Comparison of ENCODE assay signal across 13 mouse cellular contexts in the genomic region with DNA sequence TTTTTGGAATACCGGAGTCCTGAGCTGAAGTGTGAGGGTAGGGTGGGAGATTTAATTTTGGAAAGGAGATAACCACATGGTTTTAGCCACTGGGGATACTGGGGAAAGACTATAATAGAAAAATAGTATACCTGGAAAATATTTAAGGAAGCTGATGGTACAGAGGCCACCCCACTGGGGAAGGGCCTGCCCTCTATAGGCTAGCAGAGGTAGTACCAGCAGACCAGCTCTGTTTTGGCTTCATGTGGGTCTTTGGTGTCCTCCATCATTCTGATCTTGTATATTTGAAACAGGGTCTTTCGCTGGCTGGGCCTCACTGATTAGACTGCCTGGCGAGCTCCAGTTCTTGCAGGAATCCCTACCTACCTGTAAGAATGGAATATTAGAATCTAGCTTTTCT. TPM values are rescaled to one million over a fixed set of nuclear protein-coding genes. Genes with fewer than 3 reads are reported as not detected.
DNase-seq lines count a peak whose midpoint lies in the region; ATAC-seq and TF ChIP-seq lines count a peak whose summit lies in the region.
"Had no signal": no experiment of that assay in that cellular context is flagged by ENCODE, and none has a peak within 500 bp of the region (broad histone marks: within the 10 kb centered on the region; RNA-seq: fewer than 3 reads in every experiment).

No protein-coding gene starts in this region.

- no peak overlapping the region for H3K9ac ChIP-seq in CH12.LX (ENCODE audit: insufficient read depth, low read depth)
- no peak overlapping the region for H3K9ac ChIP-seq in hindbrain, embryonic 12.5 days

- dilution Hi-C loops in CH12.LX (cut with MboI; ENCODE audit: extremely low pct_ligation_motif_present, extremely low pct_unique_long_range_greater_than_20kb, low sequenced_read_pairs): no loop called here

- no peaks in the 10 kb centered on the region for H3K27me3 ChIP-seq in cerebellum, adult 2 months (ENCODE audit: control insufficient read depth, insufficient read depth, low read length)
- peaks cover 69% of the 10 kb centered on the region for H3K27me3 ChIP-seq in CH12.LX (replicated peaks)
- no peaks in the 10 kb centered on the region for H3K27me3 ChIP-seq in hindbrain, embryonic 12.5 days

- TF ChIP-seq EP300 in CH12.LX (IDR thresholded peaks at IDR 0.05; ENCODE audit: low read length): no peak

- no peaks in the 10 kb centered on the region for H3K4me1 ChIP-seq in cerebellum, adult 2 months (ENCODE audit: control insufficient read depth, insufficient read depth, low read length)
- peaks cover 0 to 4% of the 10 kb centered on the region in 2 experiments; a peak in 2 of 4 replicates for H3K4me1 ChIP-seq in CH12.LX (ENCODE audit: control insufficient read depth in 1 of 2, insufficient read depth in 2 of 2)
- H3K4me1 ChIP-seq in hindbrain, embryonic 12.5 days: peaks cover 4% of the 10 kb centered on the region; the same call in 1 of the 2 replicates
- H3K4me1 ChIP-seq: megakaryocyte, embryonic 14.5 days had no signal

- no peak overlapping the region for H3K4me3 ChIP-seq in cerebellum, adult 2 months (replicated peaks; ENCODE audit: insufficient read depth, low read depth, low read length)
- H3K4me3 ChIP-seq in layer of hippocampus, adult 2 months: no peak overlapping the region
- no peak overlapping the region for H3K4me3 ChIP-seq in CH12.LX (replicated peaks in 1 of 3; ENCODE audit: low read depth in 2 of 3, low read length in 2 of 3, poor library complexity in 1 of 3)
- no peak overlapping the region for H3K4me3 ChIP-seq in hindbrain, embryonic 12.5 days
- H3K4me3 ChIP-seq: forebrain, embryonic 10.5 days; hindbrain, embryonic 10.5 days; megakaryocyte, embryonic 14.5 days had no signal

- in situ Hi-C loops in CH12.LX (cut with MboI; ENCODE audit: low pct_ligation_motif_present, low pct_unique_long_range_greater_than_20kb, low sequenced_read_pairs): loop anchor here (25.0 kb wide), 2 partner anchors 136 to 436 kb away; no protein-coding TSS in a partner anchor

- H3K27ac ChIP-seq in cerebellum, adult 2 months (ENCODE audit: insufficient read depth, low read length): no peak overlapping the region
- H3K27ac ChIP-seq in layer of hippocampus, adult 2 months: no peak overlapping the region
- H3K27ac ChIP-seq in CH12.LX (ENCODE audit: insufficient read depth, low read depth): no peak overlapping the region
- no peak overlapping the region for H3K27ac ChIP-seq in hindbrain, embryonic 12.5 days
- H3K27ac ChIP-seq: forebrain, embryonic 10.5 days; hindbrain, embryonic 10.5 days had no signal

- ATAC-seq in hindbrain, embryonic 12.5 days (ENCODE audit: low FRiP score): no peak
- ATAC-seq: activated CD4-positive, CD25-positive, alpha-beta regulatory T cell, adult 4 months had no signal

- no peak overlapping the region for H3K4me2 ChIP-seq in CH12.LX (ENCODE audit: insufficient read depth, low read depth, poor library complexity, severe bottlenecking)
- H3K4me2 ChIP-seq in hindbrain, embryonic 12.5 days (replicated peaks): no peak overlapping the region

- TF ChIP-seq RAD21 in CH12.LX (IDR thresholded peaks at IDR 0.05; ENCODE audit: low read depth, low read length): peak; percentile 31

- H3K36me3 ChIP-seq in CH12.LX (replicated peaks in 1 of 2; ENCODE audit: control insufficient read depth in 1 of 2, insufficient read depth in 1 of 2, low read length in 1 of 2): no peaks in the 10 kb centered on the region
- H3K36me3 ChIP-seq in hindbrain, embryonic 12.5 days: no peaks in the 10 kb centered on the region
- H3K36me3 ChIP-seq: forebrain, embryonic 10.5 days; hindbrain, embryonic 10.5 days had no signal

- H3K79me2 ChIP-seq in CH12.LX (replicated peaks; ENCODE audit: control insufficient read depth, extremely low read depth, insufficient read depth, poor library complexity, severe bottlenecking): no peaks in the 10 kb centered on the region

- no peak for TF ChIP-seq POLR2A in cerebellum, adult 2 months (IDR thresholded peaks at IDR 0.05; ENCODE audit: borderline replicate concordance, insufficient read depth, low read length)
- no peak for TF ChIP-seq POLR2A in CH12.LX (IDR thresholded peaks at IDR 0.05; ENCODE audit: low read depth, low read length)

- DNase-seq in cerebellum, adult 2 months: peak; percentile 39 to 44
- DNase-seq in cerebellum, adult 11 months: no peak
- DNase-seq in layer of hippocampus, adult 2 months (ENCODE audit: low spot score in 2 of 2): no peak
- no peak for DNase-seq in layer of hippocampus, adult 11-12 months (ENCODE audit: low spot score)
- DNase-seq in CH12.LX (ENCODE audit: extremely low read depth): no peak
- DNase-seq in cerebellum, postnatal 14 days: peak; percentile 34 to 37
- no peak for DNase-seq in frontal cortex, postnatal 36 days (ENCODE audit: low spot score in 2 of 2)
- DNase-seq: retina, postnatal 1 day had no signal

- 85% methylated on average over 3 of the region's 3 CpGs for WGBS in cerebellum, adult 2 months
- 69% methylated on average over 3 of the region's 3 CpGs for WGBS in hindbrain, embryonic 12.5 days

- no peaks in the 10 kb centered on the region for H3K9me3 ChIP-seq in CH12.LX (replicated peaks; ENCODE audit: low read length)
- no peaks in the 10 kb centered on the region for H3K9me3 ChIP-seq in hindbrain, embryonic 12.5 days (replicated peaks)
- H3K9me3 ChIP-seq: forebrain, embryonic 10.5 days; hindbrain, embryonic 10.5 days; megakaryocyte, embryonic 14.5 days had no signal

- TF ChIP-seq CTCF in cerebellum, adult 2 months (IDR thresholded peaks at IDR 0.05; ENCODE audit: borderline replicate concordance, insufficient read depth, low read depth, low read length): peak; percentile 81
- TF ChIP-seq CTCF in layer of hippocampus, adult 2 months (conservative IDR thresholded peaks at IDR 0.05): peak; percentile 74
- peak; percentile 19 to 51; a peak in 3 of 4 replicates for TF ChIP-seq CTCF in CH12.LX (conservative IDR thresholded peaks at IDR 0.05 in 1 of 2, IDR thresholded peaks at IDR 0.05 in 1 of 2; ENCODE audit: low read depth in 2 of 2, low read length in 2 of 2)

TF ChIP-seq in CH12.LX, 34 proteins besides CTCF, POLR2A, EP300 and RAD21:
- TF ChIP-seq SMC3 (IDR thresholded peaks at IDR 0.05; ENCODE audit: low read depth, low read length): peak; percentile 28
- TF ChIP-seq MXI1 (IDR thresholded peaks at IDR 0.05; ENCODE audit: low read depth, low read length): no peak
- TF ChIP-seq USF2 (conservative IDR thresholded peaks at IDR 0.05; ENCODE audit: low read depth, low read length): no peak
- TF ChIP-seq ZKSCAN1 (IDR thresholded peaks at IDR 0.05; ENCODE audit: borderline replicate concordance, low read depth, low read length): no peak

RNA-seq across cellular contexts. Expression of a gene that starts 24.0 kb away (rescaled TPM):
- 45.2 and 51.1 TPM in 2 replicates for polyA plus RNA-seq in cerebellum, adult 2 months (2012; rRNA removed)
- total RNA-seq in layer of hippocampus, adult 2 months (2021): 10 to 100 TPM; 20.6 to 25.6 TPM
- 29.1 and 29.8 TPM in 2 replicates for total RNA-seq in CH12.LX (2012; rRNA removed)
- 30.3 and 36.5 TPM in 2 replicates for total RNA-seq in CH12.LX (2014; rRNA removed)
- polyA plus RNA-seq in CH12.LX (2012; ENCODE audit: insufficient read length, low read depth): 26.1 and 26.6 TPM in 2 replicates
- 39.5 and 43.2 TPM in 2 replicates for polyA plus RNA-seq in hindbrain, embryonic 12.5 days (2016; fragmentation: Nextera tagmentation; extraction: Ambion mirVana)

Comparison
In these comparisons a context has a peak if more than half of its experiments do, and no peak if none do; other contexts are left out.
1. DNase-seq: peak in cerebellum, adult 2 months (2 of 2) and cerebellum, postnatal 14 days (2 of 2); none in cerebellum, adult 11 months (single experiment), layer of hippocampus, adult 2 months (0 of 2), layer of hippocampus, adult 11-12 months (single experiment), CH12.LX (single experiment) and frontal cortex, postnatal 36 days (0 of 2).
2. Peak in every context shown above with its lines, with median percentiles within 50 percentile points of each other: CTCF ChIP-seq.